Mouse (Mus musculus) MEL (cell line): ENCODE data around the gene Rxfp3.

Source experiments
- CTCF ChIP-seq, 3 experiments: IDR thresholded peaks in 2 of 3; conservative IDR thresholded peaks in 1 of 3; 2 replicates each; pipeline ENCODE4 v1.5.1; 2011 to 2012; ENCODE audit warnings: low read length in 3 of 3, low read depth in 2 of 3, mild to moderate bottlenecking in 2 of 3, improper control_type of control experiment in 1 of 3, inconsistent platforms in 1 of 3, mixed read lengths in 1 of 3, moderate library complexity in 1 of 3; ENCODE audit not compliant: control insufficient read depth in 1 of 3, insufficient read depth in 1 of 3, poor library complexity in 1 of 3, severe bottlenecking in 1 of 3
- RCOR1 ChIP-seq: IDR thresholded peaks from 2 replicates; pipeline ENCODE4 v1.6.1; 2012; ENCODE audit warnings: low read depth, mild to moderate bottlenecking, inconsistent platforms, low read length, improper control_type of control experiment
- TCF12 ChIP-seq: IDR thresholded peaks from 2 replicates; pipeline ENCODE4 v1.6.1; 2014; ENCODE audit warnings: low read depth, mild to moderate bottlenecking, inconsistent platforms, low read length, improper control_type of control experiment, moderate library complexity

- TF ChIP-seq RCOR1, result no peak
- no peak for TF ChIP-seq CTCF (IDR thresholded peaks at IDR 0.05 in 2 of 3, conservative IDR thresholded peaks at IDR 0.05 in 1 of 3; ENCODE audit: control insufficient read depth in 1 of 3, insufficient read depth in 1 of 3, low read depth in 2 of 3, low read length in 3 of 3, poor library complexity in 1 of 3, severe bottlenecking in 1 of 3)
- TF ChIP-seq TCF12, result no peak
These were observed 45.9 kb upstream of the Rxfp3 start for GRCm38 (mm10) chr15:11083678-11084077.
